Mouse (Mus musculus) stomach, embryonic 14.5 days (tissue): ENCODE results near the gene Tie1. TPM values are rescaled to one million over a fixed set of nuclear protein-coding genes. Genes with fewer than 3 reads are reported as not detected.

ENCODE experiments used
- ATAC-seq: fragments of 200-750 bp; cut with Nextera tagmentation; 2 replicates; pipeline ENCODE4 v1.8.0; 2017; ENCODE audit warnings: low read depth, moderate TSS enrichment; ENCODE audit not compliant: insufficient number of reproducible peaks, insufficient read depth, low FRiP score
- H3K27ac ChIP-seq: fragments of 300-500 bp; sonication (generic); 2 replicates; pipeline ENCODE4 v1.5.1; 2014; ENCODE audit warnings: mild to moderate bottlenecking, low read length, moderate library complexity, mixed read lengths
- H3K27me3 ChIP-seq: fragments of 300-500 bp; sonication (generic); 2 replicates; pipeline ENCODE4 v1.6.1; 2014; ENCODE audit warnings: low read length, control low read depth, mixed read lengths; ENCODE audit not compliant: control insufficient read depth, insufficient read depth
- H3K36me3 ChIP-seq: fragments of 300-500 bp; sonication (generic); 2 replicates; pipeline ENCODE4 v1.6.1; 2014; ENCODE audit warnings: mild to moderate bottlenecking, control low read depth, low read length, moderate library complexity, mixed read lengths; ENCODE audit not compliant: control insufficient read depth, insufficient read depth
- H3K4me1 ChIP-seq: fragments of 300-500 bp; sonication (generic); 2 replicates; pipeline ENCODE4 v1.6.1; 2014; ENCODE audit warnings: low read length, control low read depth, mixed read lengths; ENCODE audit not compliant: control insufficient read depth, insufficient read depth
- H3K4me2 ChIP-seq: fragments of 300-500 bp; sonication (generic); replicated peaks from 2 replicates; pipeline ENCODE4 v1.6.1; 2014; ENCODE audit warnings: low read depth, low read length, control low read depth
- H3K4me3 ChIP-seq: fragments of 300-500 bp; sonication (generic); 2 replicates; pipeline ENCODE4 v1.5.1; 2014; ENCODE audit warnings: low read depth, low read length, control low read depth
- H3K9ac ChIP-seq: fragments of 300-500 bp; sonication (generic); replicated peaks from 2 replicates; pipeline ENCODE4 v1.6.1; 2014; ENCODE audit warnings: low read depth, mild to moderate bottlenecking, control low read depth, low read length, moderate library complexity, mixed read lengths
- H3K9me3 ChIP-seq: fragments of 300-500 bp; sonication (generic); 2 replicates; pipeline ENCODE4 v1.6.1; 2016; ENCODE audit warnings: low read depth, low read length, control low read depth; ENCODE audit not compliant: control insufficient read depth
- whole genome bisulfite sequencing: fragments of 180-500 bp; shearing (Covaris S2); extraction: QIAGEN DNeasy Blood & Tissue Kit; methylation state at CpG from one replicate; pipeline ENCODE4 v1.1.7; 2014; 5-methylcytosine and 5-hydroxymethylcytosine counted together
- polyA plus RNA-seq: library from polyadenylated mRNA; unstranded; fragments of >200 nt; fragmentation: Nextera tagmentation; extraction: Ambion mirVana; gene quantifications from 2 replicates; pipeline ENCODE4 v1.2.1, GENCODE M21; 2014

The Tie1 gene
- polyA plus RNA-seq, 1 experiment from 2014 or later, result 16.4 TPM

DNA sequence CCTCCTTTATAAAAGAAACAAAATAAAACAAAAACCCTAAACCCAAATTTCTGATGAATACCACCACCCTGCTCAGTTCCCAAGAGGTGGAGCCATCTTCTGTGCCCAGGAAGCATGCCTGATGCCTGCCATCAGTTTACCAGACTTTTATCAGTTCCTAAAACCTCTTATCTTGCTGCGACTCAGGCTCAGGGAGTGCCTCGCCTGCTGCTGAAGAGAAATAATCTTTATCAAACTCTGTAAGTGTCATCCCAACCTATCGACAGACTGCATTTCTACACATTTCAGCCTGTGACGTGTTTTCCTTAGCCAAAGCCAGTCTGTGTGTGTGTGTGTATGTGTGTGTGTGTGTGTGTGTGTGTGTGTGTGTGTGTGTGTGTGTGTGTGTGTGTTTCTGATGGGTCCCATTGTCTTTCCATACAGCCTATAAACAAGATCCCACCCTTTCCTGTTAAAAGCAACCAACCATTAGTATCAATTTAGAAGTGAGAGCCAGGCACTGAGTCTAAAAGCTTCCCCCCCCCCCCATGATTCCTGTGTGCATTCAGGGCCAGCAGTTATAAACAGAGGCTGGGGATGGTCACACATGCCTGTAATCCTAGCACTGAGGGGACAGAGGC lies 65.2 kb downstream of the Tie1 start:
- H3K4me3 ChIP-seq, result no peak overlapping the region
- no peak overlapping the region for H3K4me2 ChIP-seq
- no peaks in the 10 kb centered on the region for H3K27me3 ChIP-seq
- peaks cover 17% of the 10 kb centered on the region; the same call in 1 of the 2 replicates for H3K4me1 ChIP-seq
- H3K27ac ChIP-seq, result no peak overlapping the region
- H3K9me3 ChIP-seq, result no peaks in the 10 kb centered on the region
- 62% methylated on average over 4 of the region's 4 CpGs for WGBS
- H3K36me3 ChIP-seq, result peaks cover 10% of the 10 kb centered on the region
- ATAC-seq, result no peak
- H3K9ac ChIP-seq, result no peak overlapping the region

DNA sequence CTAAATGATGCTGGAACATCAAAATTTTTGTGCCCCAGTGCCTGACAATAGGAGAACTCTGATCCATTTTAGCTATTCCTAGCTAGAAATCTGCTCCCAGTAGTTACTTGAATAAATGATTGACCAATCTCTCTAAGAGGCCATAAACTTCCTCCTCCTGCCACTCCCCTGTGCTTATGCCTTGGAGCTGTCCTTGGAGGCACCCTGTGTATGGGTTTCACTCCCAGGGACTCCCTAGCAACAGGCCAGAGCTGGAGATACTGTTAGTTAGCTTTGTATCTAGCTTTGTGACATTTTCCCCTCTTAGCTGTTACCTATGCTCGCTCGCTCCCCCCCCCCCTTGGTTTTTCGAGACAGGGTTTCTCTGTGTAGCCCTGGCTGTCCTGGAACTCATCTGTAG lies 68.5 kb downstream of the Tie1 start:
- H3K4me2 ChIP-seq, result no peak overlapping the region
- 95% methylated on average over 3 of the region's 3 CpGs for WGBS
- no peak overlapping the region for H3K27ac ChIP-seq
- H3K4me3 ChIP-seq, result no peak overlapping the region
- no peaks in the 10 kb centered on the region for H3K27me3 ChIP-seq
- H3K9ac ChIP-seq, result no peak overlapping the region
- H3K4me1 ChIP-seq, result no peaks in the 10 kb centered on the region
- no peak for ATAC-seq
- H3K9me3 ChIP-seq, result no peaks in the 10 kb centered on the region
- peaks cover 14% of the 10 kb centered on the region for H3K36me3 ChIP-seq

Other genes with a start within 250 kb of the Tie1 start
- gene Ptprf, start 198.7 kb downstream of the Tie1 start, polyA plus RNA-seq, result 79.8 and 84.0 TPM in 2 replicates
- 10.7 and 14.5 TPM in 2 replicates for gene Szt2, start 80.8 kb downstream of the Tie1 start, polyA plus RNA-seq
- gene Med8, start 80.7 kb downstream of the Tie1 start, polyA plus RNA-seq, result 87.1 and 99.7 TPM in 2 replicates
- gene Elovl1, start 62.0 kb downstream of the Tie1 start, polyA plus RNA-seq, result 109 and 110 TPM in 2 replicates
- gene Cdc20, start 52.7 kb downstream of the Tie1 start, polyA plus RNA-seq, result 219 and 230 TPM in 2 replicates
- 0.36 and 0.52 TPM in 2 replicates for gene Mpl, start 32.5 kb downstream of the Tie1 start, polyA plus RNA-seq
- gene 2610528J11Rik, start 36.9 kb upstream of the Tie1 start, polyA plus RNA-seq, result 17.9 and 18.3 TPM in 2 replicates
- 5.0 and 6.5 TPM in 2 replicates for gene Tmem125, start 54.0 kb upstream of the Tie1 start, polyA plus RNA-seq
- gene Cfap57, start 130.7 kb upstream of the Tie1 start, polyA plus RNA-seq, result 0.19 and 0.20 TPM in 2 replicates
- gene Ebna1bp2, start 130.7 kb upstream of the Tie1 start, polyA plus RNA-seq, result 137 and 147 TPM in 2 replicates
- gene Olfr62, start 168.9 kb upstream of the Tie1 start, polyA plus RNA-seq, result not detected in 2 replicates
- not detected in 2 replicates for gene Olfr1342, start 202.7 kb upstream of the Tie1 start, polyA plus RNA-seq
- gene Olfr1341, start 213.5 kb upstream of the Tie1 start, polyA plus RNA-seq, result not detected in 2 replicates
- gene Olfr1340, start 230.1 kb upstream of the Tie1 start, polyA plus RNA-seq, result not detected in 2 replicates
- not detected in 2 replicates for gene Olfr1339, start 242.1 kb upstream of the Tie1 start, polyA plus RNA-seq